Mouse (Mus musculus) ES-E14 (cell line): ENCODE measurements at regions not wholly inside any gene's neighbourhood (a gene's known extent, or its start where the extent isn't known, plus 50 kb on each side); places are given as distances from the start of the nearest gene placed in this dataset.
"Not testable (repeated sequence)": the region's sequence is repeated elsewhere in the genome, so short reads cannot be mapped to it uniquely, and the experiment has no call there.

ENCODE experiments used
- DNase-seq: peaks from one replicate; pipeline ENCODE4 v3.0.0-alpha.2; 2013; ENCODE audit warnings: low read depth, low spot score
- H3K27ac ChIP-seq: 2 replicates; pipeline ENCODE4 v1.5.1; 2012; ENCODE audit warnings: low read depth, mild to moderate bottlenecking, low read length, moderate library complexity, mixed read lengths; ENCODE audit not compliant: poor library complexity, insufficient read depth, severe bottlenecking
- H3K36me3 ChIP-seq: 2 replicates; pipeline ENCODE4 v1.6.1; 2012; ENCODE audit warnings: mild to moderate bottlenecking, low read length, moderate library complexity, mixed read lengths; ENCODE audit not compliant: control insufficient read depth, poor library complexity, insufficient read depth, severe bottlenecking
- H3K4me1 ChIP-seq, 2 experiments: fragments of 150-350 bp in 1 of 2; sonication (generic) in 1 of 2; 2 replicates each; pipeline ENCODE4 v1.6.1; 2012; ENCODE audit warnings: low read length in 2 of 2, mild to moderate bottlenecking in 1 of 2, mixed read lengths in 1 of 2; ENCODE audit not compliant: control insufficient read depth in 2 of 2, insufficient read depth in 2 of 2, poor library complexity in 1 of 2
- H3K4me3 ChIP-seq, 2 experiments: fragments of 150-350 bp in 1 of 2; sonication (generic) in 1 of 2; 2 replicates each; pipeline ENCODE4 v1.5.1; 2012; ENCODE audit warnings: low read length in 2 of 2, low read depth in 1 of 2, mild to moderate bottlenecking in 1 of 2, mixed read lengths in 1 of 2; ENCODE audit not compliant: insufficient read depth in 1 of 2, poor library complexity in 1 of 2, severe bottlenecking in 1 of 2
- H3K9ac ChIP-seq: 2 replicates; pipeline ENCODE4 v1.6.1; 2012; ENCODE audit warnings: low read depth, mild to moderate bottlenecking, low read length, mixed read lengths; ENCODE audit not compliant: poor library complexity, insufficient read depth, severe bottlenecking
- H3K9me3 ChIP-seq: fragments of 150-350 bp; sonication (generic); 2 replicates; pipeline ENCODE4 v1.6.1; 2012; ENCODE audit warnings: low read depth, mild to moderate bottlenecking, low read length; ENCODE audit not compliant: control insufficient read depth, insufficient read depth
- CHD2 ChIP-seq: IDR thresholded peaks from 2 replicates; pipeline ENCODE4 v1.6.1; 2014; ENCODE audit warnings: mild to moderate bottlenecking, low read depth, low read length, inconsistent platforms
- HCFC1 ChIP-seq: IDR thresholded peaks from 2 replicates; pipeline ENCODE4 v1.6.1; 2012; ENCODE audit warnings: low read length, inconsistent platforms, borderline replicate concordance; ENCODE audit not compliant: insufficient read depth
- MAFK ChIP-seq: IDR thresholded peaks from 2 replicates; pipeline ENCODE4 v1.6.1; 2014; ENCODE audit warnings: mild to moderate bottlenecking, low read depth, low read length, inconsistent platforms; ENCODE audit not compliant: insufficient read depth
- ZC3H11A ChIP-seq: IDR thresholded peaks from 2 replicates; pipeline ENCODE4 v1.6.1; 2012; ENCODE audit warnings: low read depth, mild to moderate bottlenecking, inconsistent platforms, low read length, borderline replicate concordance
- ZNF384 ChIP-seq: IDR thresholded peaks from 2 replicates; pipeline ENCODE4 v1.6.1; 2012; ENCODE audit warnings: low read depth, low read length, inconsistent platforms
- in situ Hi-C, 2 experiments: fragments of 600-800 bp; cut with MboI; formaldehyde crosslinking; loops; one replicate each; pipeline ENCODE4 v1.15.1; 2025; ENCODE audit warnings: low sequenced_read_pairs in 2 of 2, inconsistent platforms in 1 of 2; ENCODE audit not compliant: unreplicated experiment in 2 of 2

GRCm38 (mm10) chr2:40149186-40149585, 922.9 kb upstream of the Ppp6c start:
- Histone ChIP-seq H3K4me3 (no peak overlapping the region), H3K4me1 (no peaks in the 10 kb centered on the region), H3K36me3 (no peaks in the 10 kb centered on the region), H3K9me3 (no peaks in the 10 kb centered on the region), H3K9ac (no peak overlapping the region), H3K27ac (no peak overlapping the region)
- no peak for DNase-seq
- no peak for TF ChIP-seq CHD2
- no peak for TF ChIP-seq ZC3H11A
- no peak for TF ChIP-seq MAFK
- TF ChIP-seq HCFC1: no peak
- no peak for TF ChIP-seq ZNF384
- in situ Hi-C loops: no loop called here

- DNase-seq, in situ Hi-C loops: not testable (repeated sequence)
Measured at GRCm38 (mm10) chr2:40127615-40128014, 901.4 kb upstream of the Ppp6c start.

GRCm38 (mm10) chr2:40119176-40119575, 892.9 kb upstream of the Ppp6c start:
- Histone ChIP-seq H3K9me3 (no peaks in the 10 kb centered on the region), H3K27ac (no peak overlapping the region), H3K9ac (no peak overlapping the region), H3K36me3 (no peaks in the 10 kb centered on the region), H3K4me3 (no peak overlapping the region), H3K4me1 (no peaks in the 10 kb centered on the region)
- no peak for DNase-seq
- TF ChIP-seq ZNF384 (no peak), MAFK (no peak), CHD2 (no peak), HCFC1 (no peak), ZC3H11A (no peak)
- in situ Hi-C loops: no loop called here

More at GRCm38 (mm10) chr2:40127615-40128014, 901.4 kb upstream of the Ppp6c start:
- H3K9me3 ChIP-seq, H3K4me1 ChIP-seq, H3K27ac ChIP-seq, H3K36me3 ChIP-seq: not testable (repeated sequence)
- H3K4me3 ChIP-seq: peak overlapping the region; percentile 50 to 57; a peak in 3 of 4 replicates
- peak overlapping the region; percentile 54 for H3K9ac ChIP-seq

GRCm38 (mm10) chr2:40114435-40114834, 888.2 kb upstream of the Ppp6c start:
- DNase-seq: no peak
- Histone ChIP-seq H3K9me3 (no peaks in the 10 kb centered on the region), H3K9ac (no peak overlapping the region), H3K4me1 (no peaks in the 10 kb centered on the region), H3K36me3 (no peaks in the 10 kb centered on the region), H3K4me3 (no peak overlapping the region), H3K27ac (no peak overlapping the region)
- in situ Hi-C loops: no loop called here
- TF ChIP-seq HCFC1 (no peak), ZNF384 (no peak), CHD2 (no peak), MAFK (no peak), ZC3H11A (no peak)
